Mouse (Mus musculus) liver, adult 2 months (tissue): ENCODE data around the gene C3ar1. TPM values are rescaled to one million over a fixed set of nuclear protein-coding genes. Genes with fewer than 3 reads are reported as not detected.

Source experiments
- DNase-seq: peaks from one replicate; pipeline ENCODE4 v3.0.0-alpha.2; 2011; ENCODE audit warnings: low read depth, low spot score; ENCODE audit errors: extremely low read depth
- H3K27ac ChIP-seq: fragments of 200-500 bp; replicated peaks from 2 replicates; pipeline ENCODE4 v1.5.1; 2012; ENCODE audit warnings: low read depth, mild to moderate bottlenecking, control low read depth, inconsistent platforms, low read length; ENCODE audit not compliant: insufficient read depth
- H3K27me3 ChIP-seq: fragments of 200-500 bp; 2 replicates; pipeline ENCODE4 v1.6.1; 2012; ENCODE audit warnings: mild to moderate bottlenecking, moderate library complexity, low read length, inconsistent platforms; ENCODE audit not compliant: control insufficient read depth, insufficient read depth
- H3K36me3 ChIP-seq: fragments of 200-500 bp; 2 replicates; pipeline ENCODE4 v1.6.1; 2012; ENCODE audit warnings: low read length, inconsistent platforms; ENCODE audit not compliant: control insufficient read depth, insufficient read depth
- H3K4me1 ChIP-seq: fragments of 200-500 bp; 2 replicates; pipeline ENCODE4 v1.6.1; 2011; ENCODE audit warnings: low read length; ENCODE audit not compliant: control insufficient read depth, insufficient read depth
- H3K4me3 ChIP-seq: fragments of 200-500 bp; 2 replicates; pipeline ENCODE4 v1.5.1; 2011; ENCODE audit warnings: low read depth, mild to moderate bottlenecking, control low read depth, low read length, moderate library complexity; ENCODE audit not compliant: insufficient read depth
- H3K79me2 ChIP-seq: fragments of 200-500 bp; 2 replicates; pipeline ENCODE4 v1.6.1; 2012; ENCODE audit warnings: inconsistent platforms, mild to moderate bottlenecking, low read length, moderate library complexity; ENCODE audit not compliant: control insufficient read depth, insufficient read depth
- H3K9ac ChIP-seq: fragments of 200-500 bp; 2 replicates; pipeline ENCODE4 v1.6.1; 2012; ENCODE audit warnings: low read depth, mild to moderate bottlenecking, control low read depth, inconsistent platforms, low read length
- CTCF ChIP-seq: fragments of 200-500 bp; IDR thresholded peaks from 2 replicates; pipeline ENCODE4 v1.5.1; 2011; ENCODE audit warnings: low read depth, low read length, control low read depth
- POLR2A ChIP-seq: fragments of 200-500 bp; IDR thresholded peaks from 2 replicates; pipeline ENCODE4 v1.6.1; 2011; ENCODE audit warnings: low read length, control low read depth; ENCODE audit not compliant: insufficient read depth; ENCODE audit errors: extremely low read depth
- WGBS: fragments of 180-500 bp; shearing (Covaris S2); methylation state at CpG from one replicate; pipeline ENCODE4 v1.1.7; 2018; 5-methylcytosine and 5-hydroxymethylcytosine counted together
- polyA plus RNA-seq: library from polyadenylated mRNA; depleted of rRNA; stranded (reverse); fragments of >200 nt; gene quantifications from 2 replicates; pipeline ENCODE4 v1.2.3, GENCODE M21; 2012; rRNA removed
- total RNA-seq: library from RNA; depleted of rRNA; stranded (reverse); fragments of >200 nt; gene quantifications from 2 replicates; pipeline ENCODE4 v1.2.3, GENCODE M21; 2014; rRNA removed

Gene C3ar1
- total and polyA plus RNA-seq, 2 experiments, result 0.99 to 1.6 TPM

DNA sequence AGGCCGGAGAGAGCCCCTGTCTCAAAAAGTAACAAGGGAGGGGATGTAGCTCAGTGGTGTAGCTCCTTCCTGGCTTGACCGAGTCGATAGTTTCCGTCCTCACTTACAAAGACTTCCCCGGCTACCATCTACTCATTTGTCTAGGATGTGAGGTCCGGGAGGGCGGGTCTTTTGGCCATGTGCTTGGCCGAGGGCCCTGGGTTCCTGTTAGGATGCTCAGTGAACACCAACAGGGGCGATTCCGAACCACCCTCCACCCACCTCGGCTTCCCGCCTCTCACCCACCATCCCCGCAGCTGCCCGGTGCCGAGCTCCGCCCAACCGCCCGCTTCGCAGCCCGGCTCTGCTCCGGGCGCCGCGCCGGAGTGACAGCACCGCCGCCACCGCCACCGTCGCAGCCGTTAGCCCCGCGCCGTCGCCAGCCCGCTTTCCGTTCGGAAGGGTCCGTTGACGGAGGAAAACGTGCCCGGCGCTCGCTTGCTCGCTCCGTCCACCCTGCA is 54.6 kb downstream of the C3ar1 start, which contains the start of gene Slc2a3:
TSS of gene Slc2a3 (minus strand) at position 340 of the 500 bp plus-strand sequence.
- Histone ChIP-seq H3K4me1 (peaks cover 4% of the 10 kb centered on the region; the same call in 1 of the 2 replicates), H3K9ac (peak within 1 kb of the TSS; percentile 62), H3K79me2 (no peaks in the 10 kb centered on the region), H3K27ac (no peak within 1 kb of the TSS), H3K27me3 (peaks cover 6% of the 10 kb centered on the region), H3K36me3 (no peaks in the 10 kb centered on the region), H3K4me3 (peak within 1 kb of the TSS; percentile 66)
- no peak for TF ChIP-seq POLR2A
- TF ChIP-seq CTCF, result no peak
- WGBS, result 2% methylated on average over 46 of the region's 46 CpGs
- DNase-seq, result no peak

GRCm38 (mm10) chr6:122800640-122801300 is 55.2 kb downstream of the C3ar1 start:
- Histone ChIP-seq H3K36me3 (no peaks in the 10 kb centered on the region), H3K27ac (no peak overlapping the region), H3K79me2 (no peaks in the 10 kb centered on the region), H3K9ac (peak overlapping the region; percentile 11; the same call in 1 of the 2 replicates), H3K27me3 (peaks cover 6% of the 10 kb centered on the region), H3K4me1 (peaks cover 4% of the 10 kb centered on the region; the same call in 1 of the 2 replicates), H3K4me3 (peak overlapping the region; percentile 66)
- DNase-seq, result no peak
- TF ChIP-seq CTCF (no peak), POLR2A (no peak)
- WGBS, result 52% methylated on average over 10 of the region's 10 CpGs

Other genes with a start within 250 kb of the C3ar1 start
- not detected in 2 replicates for gene Gdf3, start 246.1 kb downstream of the C3ar1 start, total RNA-seq
- gene Gdf3, start 246.1 kb downstream of the C3ar1 start, polyA plus RNA-seq, result 0.05 TPM in 1 of 2 replicates, not detected in the other
- gene Dppa3, start 229.8 kb downstream of the C3ar1 start, total RNA-seq, result not detected in 2 replicates
- gene Dppa3, start 229.8 kb downstream of the C3ar1 start, polyA plus RNA-seq, result not detected in 2 replicates
- gene Nanog, start 148.7 kb downstream of the C3ar1 start, total RNA-seq, result not detected in 2 replicates
- not detected in 2 replicates for gene Nanog, start 148.7 kb downstream of the C3ar1 start, polyA plus RNA-seq
- 0.28 and 0.40 TPM in 2 replicates for gene Slc2a3, start 54.5 kb downstream of the C3ar1 start, total RNA-seq
- gene Slc2a3, start 54.5 kb downstream of the C3ar1 start, polyA plus RNA-seq, result 0.22 and 0.66 TPM in 2 replicates
- gene Foxj2, start 36.2 kb downstream of the C3ar1 start, total RNA-seq, result 1.7 and 2.3 TPM in 2 replicates
- gene Foxj2, start 36.2 kb downstream of the C3ar1 start, polyA plus RNA-seq, result 3.1 and 3.3 TPM in 2 replicates
- 22.1 and 26.5 TPM in 2 replicates for gene Necap1, start 18.3 kb upstream of the C3ar1 start, total RNA-seq
- gene Necap1, start 18.3 kb upstream of the C3ar1 start, polyA plus RNA-seq, result 18.8 and 19.4 TPM in 2 replicates
- 1.7 and 1.8 TPM in 2 replicates for gene Clec4a1, start 65.7 kb upstream of the C3ar1 start, total RNA-seq
- 0.52 and 1.1 TPM in 2 replicates for gene Clec4a1, start 65.7 kb upstream of the C3ar1 start, polyA plus RNA-seq
- 5.4 and 5.5 TPM in 2 replicates for gene Clec4a3, start 96.4 kb upstream of the C3ar1 start, total RNA-seq
- gene Clec4a3, start 96.4 kb upstream of the C3ar1 start, polyA plus RNA-seq, result 0.49 and 0.70 TPM in 2 replicates
- not detected in 2 replicates for gene Clec4a4, start 134.2 kb upstream of the C3ar1 start, total RNA-seq
- gene Clec4a4, start 134.2 kb upstream of the C3ar1 start, polyA plus RNA-seq, result not detected in 2 replicates
- 0.54 and 0.65 TPM in 2 replicates for gene Clec4b1, start 193.8 kb upstream of the C3ar1 start, total RNA-seq
- gene Clec4b1, start 193.8 kb upstream of the C3ar1 start, polyA plus RNA-seq, result 0.27 TPM in 1 of 2 replicates, not detected in the other